Mouse (Mus musculus): ENCODE measurements around the gene Tex26. TPM values are rescaled to one million over a fixed set of nuclear protein-coding genes. Genes with fewer than 3 reads are reported as not detected.

Tex26 gene
- polyA plus RNA-seq (2017; shearing (Covaris generic)): not detected

DNA sequence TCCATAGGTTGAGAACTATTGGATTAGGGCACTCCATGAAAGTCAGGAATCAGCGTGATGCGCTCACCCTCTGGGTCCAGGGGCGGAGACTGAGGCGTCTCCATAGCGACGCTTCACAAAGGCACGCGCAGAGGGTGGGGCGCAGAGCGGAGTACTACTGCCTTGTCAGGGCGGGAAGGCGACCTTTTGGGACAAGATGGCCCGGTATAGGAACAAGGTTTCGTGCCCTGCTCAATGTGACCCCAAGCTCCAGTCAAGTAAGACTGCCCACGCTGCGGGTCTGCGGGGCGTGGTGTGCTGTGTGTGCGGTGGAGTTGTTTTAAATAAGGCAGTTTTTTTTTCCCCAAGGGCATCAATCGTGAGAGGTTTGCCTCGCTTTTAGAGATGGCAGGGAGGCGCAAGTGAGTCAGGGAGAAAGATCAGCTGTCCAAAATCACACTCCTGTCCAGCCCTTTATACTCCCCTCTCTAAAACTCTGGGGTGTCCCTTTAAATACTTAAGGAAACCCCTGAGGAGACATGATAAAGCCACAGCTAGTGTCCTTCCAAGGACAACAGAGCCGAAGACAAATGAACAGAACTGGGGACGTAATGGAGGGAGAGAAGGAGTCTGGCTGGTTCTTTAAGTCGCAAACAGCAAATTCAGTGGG, at the start of gene Tex26:
Tex26 (plus strand) TSS at position 130 of the 649 bp plus-strand sequence.

DNA sequence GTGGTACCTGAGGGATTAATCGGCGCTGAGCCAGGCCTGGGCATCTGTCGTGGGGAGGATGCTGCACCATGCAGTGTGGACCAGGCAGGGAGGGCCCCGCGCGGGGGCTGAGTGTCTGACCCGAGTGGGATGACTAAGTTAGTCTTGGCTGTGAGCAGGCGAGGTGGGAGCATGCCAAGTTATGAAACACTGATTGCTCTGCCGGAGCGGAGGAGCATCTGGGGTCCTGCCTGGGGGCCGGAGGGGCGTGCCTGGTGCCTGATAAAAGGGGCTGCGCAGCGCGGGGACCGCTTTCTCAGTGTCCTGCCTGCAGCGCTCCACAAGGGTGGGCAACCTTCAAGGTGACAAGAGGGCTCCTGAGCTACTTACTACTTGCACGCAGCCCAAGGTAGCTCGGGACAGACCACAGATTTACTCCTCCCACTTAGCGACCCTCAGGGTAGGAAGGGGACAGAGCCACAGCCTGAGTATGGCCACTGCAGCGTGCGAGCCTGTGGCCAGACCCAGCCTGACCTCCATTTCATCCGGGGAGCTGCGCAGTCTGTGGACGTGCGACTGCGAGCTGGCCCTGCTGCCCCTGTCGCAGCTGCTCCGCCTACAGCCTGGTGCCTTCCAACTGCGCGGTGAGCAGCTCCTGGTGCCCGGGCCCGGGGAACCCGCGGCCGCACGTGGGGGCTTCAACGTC, 27.8 kb upstream of the Tex26 start, which contains the start of gene Medag:
Medag (plus strand) TSS at position 241 of the 685 bp plus-strand sequence.

Other genes with a start within 250 kb of the Tex26 start
- 0.27 TPM for gene Alox5ap, start 174.9 kb upstream of the Tex26 start, polyA plus RNA-seq (2017; shearing (Covaris generic))
- gene Medag, start 27.9 kb upstream of the Tex26 start, polyA plus RNA-seq (2017; shearing (Covaris generic)): not detected
- not detected for gene Wdr95, start 89.0 kb downstream of the Tex26 start, polyA plus RNA-seq (2017; shearing (Covaris generic))
- 124 TPM for gene Hsph1, start 196.7 kb downstream of the Tex26 start, polyA plus RNA-seq (2017; shearing (Covaris generic))
- 3.6 TPM for gene B3glct, start 238.6 kb downstream of the Tex26 start, polyA plus RNA-seq (2017; shearing (Covaris generic))

Measured in naive thymus-derived CD4-positive, alpha-beta T cell, adult 5 months (primary cell).